Mouse (Mus musculus) erythroblast, embryonic 14.5 days (primary cell): ENCODE data around the gene Tpcn1.

Experiments
- GATA1 ChIP-seq: IDR thresholded peaks from 2 replicates; pipeline ENCODE4 v1.6.1; 2012; ENCODE audit warnings: low read length, inconsistent platforms, mixed read lengths
- TAL1 ChIP-seq: IDR thresholded peaks from 3 replicates; pipeline ENCODE4 v1.6.1; 2012; ENCODE audit warnings: low read length, inconsistent platforms, mixed read lengths

DNA sequence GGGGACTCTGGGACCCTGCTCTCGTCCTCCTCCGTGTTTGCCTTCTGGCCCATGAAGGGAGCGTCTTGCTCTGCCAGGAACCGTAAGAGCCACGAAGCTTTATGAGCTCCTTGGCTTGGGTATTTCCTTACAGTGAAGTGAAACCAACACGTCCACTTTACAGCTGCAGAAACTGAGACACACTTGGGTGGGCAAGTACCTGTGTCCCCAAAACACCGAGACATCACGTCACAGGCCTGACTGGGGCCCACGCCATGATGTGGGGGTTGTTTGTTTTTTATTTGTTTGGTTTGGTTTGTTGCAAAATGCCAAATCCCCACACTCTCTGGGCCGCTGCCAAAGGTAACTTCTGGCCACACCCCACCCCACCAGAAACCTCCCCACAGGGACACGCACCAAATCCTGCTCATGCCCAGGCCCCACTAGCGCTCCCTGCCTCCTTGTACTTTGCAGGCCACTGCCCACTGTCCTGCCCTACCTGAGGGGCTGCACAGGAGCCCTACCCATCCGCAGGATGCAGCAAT lies 92.7 kb downstream of the Tpcn1 start:
- TF ChIP-seq GATA1, result no peak
- no peak for TF ChIP-seq TAL1
